Mouse (Mus musculus): ENCODE data around the gene Hykk. TPM values are rescaled to one million over a fixed set of nuclear protein-coding genes. Genes with fewer than 3 reads are reported as not detected.

Gene Hykk
- 9.0 and 9.5 TPM in 2 replicates for polyA plus RNA-seq (2015; fragmentation: Nextera tagmentation; extraction: Ambion mirVana)

DNA sequence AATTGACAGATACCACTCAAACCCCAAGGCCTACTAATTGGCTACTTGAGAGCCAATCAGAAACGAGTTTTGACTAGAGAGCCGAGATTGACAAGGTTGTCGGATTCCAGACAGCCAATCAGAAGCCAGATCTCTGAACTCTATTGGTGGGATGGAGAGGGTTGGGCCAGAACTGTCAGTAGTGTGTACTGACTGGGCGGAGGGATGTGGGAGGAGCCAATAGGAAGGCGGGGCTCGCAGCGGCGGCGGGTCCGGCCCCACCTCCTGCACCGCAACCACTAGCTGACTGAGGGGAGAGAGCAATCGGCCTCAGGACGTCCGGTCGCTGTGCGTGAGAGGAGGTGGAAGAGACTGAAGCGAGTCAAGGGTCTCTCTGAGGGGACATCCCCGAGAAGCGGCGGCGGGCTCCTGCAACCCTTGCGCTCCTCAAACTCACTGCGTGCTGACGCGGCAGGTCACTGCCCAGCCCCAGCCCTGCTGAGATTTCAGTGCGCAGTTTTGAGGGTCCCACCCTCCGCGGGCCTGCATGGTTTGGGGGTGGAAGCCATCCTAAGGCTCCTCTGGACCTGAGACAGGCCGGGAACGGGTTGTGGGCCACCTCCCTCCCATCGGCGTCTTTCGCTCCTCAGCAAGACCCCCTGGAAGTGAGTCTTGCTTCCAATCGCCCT, at the start of gene Hykk:
Gene Hykk, plus strand, starts transcription at position 274 of the 668 bp plus-strand sequence.
- peak; percentile 98 for ATAC-seq (replicated peaks; ENCODE audit: low FRiP score)
- peaks cover 9% of the 10 kb centered on the region; the same call in 1 of the 2 replicates for H3K4me1 ChIP-seq
- peak within 1 kb of the TSS; percentile 72 for H3K27ac ChIP-seq
- H3K9ac ChIP-seq = peak within 1 kb of the TSS; percentile 79
- WGBS = under 1% methylated on average over 34 of the region's 34 CpGs
- H3K4me3 ChIP-seq (replicated peaks) = peak within 1 kb of the TSS; percentile 72
- no peaks in the 10 kb centered on the region for H3K9me3 ChIP-seq (replicated peaks)
- H3K36me3 ChIP-seq = peaks cover 2% of the 10 kb centered on the region
- peak within 1 kb of the TSS; percentile 91 for H3K4me2 ChIP-seq
- H3K27me3 ChIP-seq = no peaks in the 10 kb centered on the region

DNA sequence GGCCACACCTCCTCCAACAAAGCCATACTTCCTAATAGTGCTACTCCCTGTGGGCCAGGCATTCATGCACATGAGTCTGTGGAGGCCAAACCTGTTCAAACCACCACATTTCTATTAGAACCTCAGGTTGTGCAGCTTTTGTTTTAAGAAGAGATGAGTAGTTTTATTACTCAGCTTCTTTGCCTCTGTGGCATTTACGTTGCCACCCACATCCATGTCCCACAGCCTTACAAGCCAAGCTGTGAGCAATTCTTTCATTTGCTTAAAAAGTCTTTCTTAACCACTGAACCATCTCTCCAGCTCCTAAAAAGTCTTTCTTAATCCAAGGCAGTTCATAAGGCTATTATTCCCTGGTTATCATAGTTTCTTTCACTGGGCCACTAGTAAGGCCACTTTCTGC, 38.3 kb upstream of the Hykk start:
- Histone ChIP-seq H3K36me3 (peaks cover 82% of the 10 kb centered on the region), H3K27me3 (no peaks in the 10 kb centered on the region), H3K4me1 (no peaks in the 10 kb centered on the region), H3K4me2 (no peak overlapping the region), H3K27ac (no peak overlapping the region), H3K9ac (no peak overlapping the region), H3K4me3 (replicated peaks) (no peak overlapping the region), H3K9me3 (replicated peaks) (no peaks in the 10 kb centered on the region)
- WGBS = 96% methylated on average over 1 of the region's 1 CpGs
- ATAC-seq (replicated peaks; ENCODE audit: low FRiP score) = no peak

DNA sequence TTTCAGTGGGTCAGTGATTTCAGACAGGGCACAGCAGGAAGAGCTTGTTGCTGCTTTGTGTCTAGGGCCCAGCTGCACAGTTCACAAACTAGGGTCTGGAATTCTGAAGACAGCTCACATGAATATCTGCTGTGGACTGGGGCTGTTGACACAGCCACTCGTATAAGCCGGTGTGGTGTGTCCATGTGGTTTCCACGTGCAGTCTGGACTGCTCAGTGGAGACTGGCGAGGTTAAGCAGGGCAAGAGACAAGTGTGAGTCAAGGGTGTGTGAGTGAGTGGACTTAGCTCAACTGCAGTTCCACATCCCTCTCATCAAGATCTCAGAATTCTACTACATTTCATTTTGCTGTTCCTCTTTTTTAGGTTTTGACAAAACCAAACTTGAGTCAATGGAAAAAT, 25.0 kb upstream of the Hykk start:
- no peak overlapping the region for H3K27ac ChIP-seq
- no peaks in the 10 kb centered on the region for H3K27me3 ChIP-seq
- 82% methylated on average over 4 of the region's 4 CpGs for WGBS
- ATAC-seq (replicated peaks; ENCODE audit: low FRiP score) = no peak
- H3K4me3 ChIP-seq (replicated peaks) = no peak overlapping the region
- H3K9ac ChIP-seq = no peak overlapping the region
- peaks cover 80% of the 10 kb centered on the region for H3K36me3 ChIP-seq
- no peaks in the 10 kb centered on the region for H3K4me1 ChIP-seq
- no peaks in the 10 kb centered on the region for H3K9me3 ChIP-seq (replicated peaks)
- H3K4me2 ChIP-seq = no peak overlapping the region

DNA sequence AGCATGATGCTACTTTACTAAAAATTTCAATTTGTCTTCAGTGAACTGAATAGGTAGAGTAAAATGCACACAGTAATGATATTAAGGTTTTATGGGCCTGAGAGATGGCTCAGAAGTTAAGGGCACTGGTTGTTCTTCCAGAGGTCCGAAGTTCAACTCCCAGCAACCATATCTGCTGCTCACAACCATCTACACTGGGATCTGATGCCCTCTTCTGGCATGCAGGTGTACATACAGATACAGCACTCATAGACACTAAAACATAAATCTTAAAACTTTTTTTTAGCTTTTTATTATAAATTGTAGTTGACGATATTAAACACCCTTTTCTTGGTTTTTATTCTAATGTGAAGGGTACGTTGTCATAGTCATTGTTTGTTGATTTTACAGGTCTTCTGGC, 20.0 kb upstream of the Hykk start:
- peaks cover 78% of the 10 kb centered on the region for H3K36me3 ChIP-seq
- no peak for ATAC-seq (replicated peaks; ENCODE audit: low FRiP score)

DNA sequence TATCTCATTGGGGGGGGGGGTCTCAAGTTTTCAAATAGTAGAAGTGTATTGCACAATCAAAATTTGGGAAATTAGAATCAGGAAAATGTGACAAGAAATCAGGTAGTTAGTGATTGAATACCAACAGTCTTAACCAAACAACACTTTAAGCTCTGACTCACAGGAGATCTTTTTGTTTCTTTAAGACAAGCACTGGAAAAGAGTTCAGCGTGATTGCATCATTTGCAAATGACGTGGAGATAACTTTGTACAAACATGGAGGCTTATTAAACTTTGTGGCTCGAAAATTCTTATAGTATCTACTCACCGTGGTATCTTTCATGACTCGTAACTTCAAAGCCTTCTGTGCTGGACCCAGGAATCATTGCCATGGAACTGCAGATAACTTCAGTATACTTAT, 7.6 kb upstream of the Hykk start:
- Histone ChIP-seq H3K27ac (no peak overlapping the region), H3K9me3 (replicated peaks) (no peaks in the 10 kb centered on the region), H3K36me3 (peaks cover 69% of the 10 kb centered on the region), H3K27me3 (no peaks in the 10 kb centered on the region), H3K4me2 (no peak overlapping the region), H3K4me1 (no peaks in the 10 kb centered on the region), H3K9ac (no peak overlapping the region), H3K4me3 (replicated peaks) (no peak overlapping the region)
- no peak for ATAC-seq (replicated peaks; ENCODE audit: low FRiP score)
- WGBS = 88% methylated on average over 5 of the region's 5 CpGs

More for the DNA sequence above, 20.0 kb upstream of the Hykk start:
- H3K4me2 ChIP-seq = no peak overlapping the region
- H3K4me3 ChIP-seq (replicated peaks) = no peak overlapping the region
- no peak overlapping the region for H3K27ac ChIP-seq
- no peaks in the 10 kb centered on the region for H3K27me3 ChIP-seq
- H3K9me3 ChIP-seq (replicated peaks) = no peaks in the 10 kb centered on the region
- WGBS = 88% methylated on average over 3 of the region's 3 CpGs
- H3K4me1 ChIP-seq = no peaks in the 10 kb centered on the region
- H3K9ac ChIP-seq = no peak overlapping the region

DNA sequence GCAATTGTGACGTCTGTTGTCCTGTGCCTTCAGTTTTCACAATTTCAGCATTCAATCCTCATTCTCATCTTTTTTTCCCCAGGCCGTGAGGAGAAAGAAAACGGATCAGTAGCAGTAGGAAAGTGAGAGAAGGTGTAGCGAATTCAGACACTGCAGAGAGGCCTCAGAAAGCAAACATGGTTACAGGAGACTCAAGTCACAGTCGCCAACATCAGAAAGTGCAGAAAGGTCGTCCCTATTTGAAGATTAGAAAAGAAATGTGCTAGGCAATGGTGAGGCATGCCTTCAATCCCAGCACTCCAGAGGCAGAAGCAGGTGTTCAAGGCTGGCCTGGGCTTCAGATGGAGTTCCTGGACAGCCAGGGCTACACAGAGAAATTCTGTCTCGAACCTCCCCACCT, 1.5 kb upstream of the Hykk start:
- Histone ChIP-seq H3K36me3 (peaks cover 13% of the 10 kb centered on the region), H3K9me3 (replicated peaks) (no peaks in the 10 kb centered on the region), H3K4me1 (peaks cover 9% of the 10 kb centered on the region; the same call in 1 of the 2 replicates), H3K4me2 (no peak overlapping the region), H3K4me3 (replicated peaks) (no peak overlapping the region), H3K9ac (no peak overlapping the region), H3K27ac (no peak overlapping the region), H3K27me3 (no peaks in the 10 kb centered on the region)
- no peak for ATAC-seq (replicated peaks; ENCODE audit: low FRiP score)
- WGBS = 59% methylated on average over 7 of the region's 7 CpGs

DNA sequence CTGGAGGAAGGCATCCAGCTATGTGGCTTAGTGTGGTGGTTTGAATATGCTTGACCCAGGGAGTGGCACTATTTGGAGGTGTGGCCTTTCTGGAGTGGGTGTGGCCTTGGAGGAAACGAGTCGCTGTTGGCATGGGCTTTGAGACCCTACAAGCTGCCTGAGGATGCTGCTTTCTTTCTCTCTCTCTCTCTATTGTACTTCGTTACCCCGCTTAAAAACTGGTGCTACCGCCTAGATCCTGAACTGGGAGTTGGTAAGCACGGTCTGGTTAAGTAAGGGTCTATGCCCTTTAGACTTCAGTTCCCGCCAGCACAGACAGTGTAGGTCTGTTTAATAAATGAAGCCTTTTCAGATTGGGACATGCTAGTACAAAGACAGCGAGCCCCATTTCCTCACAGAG, 682 bp upstream of the Hykk start:
- 71% methylated on average over 8 of the region's 8 CpGs for WGBS
- no peaks in the 10 kb centered on the region for H3K27me3 ChIP-seq
- H3K4me2 ChIP-seq = peak overlapping the region; percentile 91
- ATAC-seq (replicated peaks; ENCODE audit: low FRiP score) = no peak; the same call in 1 of the 2 replicates
- no peak overlapping the region for H3K9ac ChIP-seq
- peaks cover 7% of the 10 kb centered on the region for H3K36me3 ChIP-seq
- H3K4me3 ChIP-seq (replicated peaks) = peak overlapping the region; percentile 72
- no peak overlapping the region for H3K27ac ChIP-seq
- H3K9me3 ChIP-seq (replicated peaks) = no peaks in the 10 kb centered on the region
- peaks cover 9% of the 10 kb centered on the region; the same call in 1 of the 2 replicates for H3K4me1 ChIP-seq

DNA sequence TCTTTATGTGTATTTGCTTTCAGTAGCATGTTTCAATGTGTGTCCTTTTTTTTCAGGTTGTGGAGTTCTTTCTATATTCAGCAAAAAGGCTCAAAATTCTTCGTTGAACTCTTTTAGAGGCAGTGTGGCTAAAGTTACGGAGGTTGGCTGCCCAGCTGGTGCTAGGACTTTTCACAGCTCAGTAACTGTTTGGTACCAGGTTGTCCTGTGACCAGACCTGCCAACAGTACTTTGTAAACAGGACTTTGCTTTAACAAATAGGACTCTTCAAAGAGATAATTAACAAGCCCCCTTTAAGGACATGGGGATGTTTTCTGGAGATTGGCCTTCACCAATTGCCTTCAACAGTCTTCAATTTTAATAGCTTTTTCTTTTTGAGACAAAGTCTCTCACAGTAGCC, 1.1 kb downstream of the Hykk start:
- Histone ChIP-seq H3K36me3 (peaks cover 9% of the 10 kb centered on the region), H3K9me3 (replicated peaks) (no peaks in the 10 kb centered on the region), H3K27ac (no peak overlapping the region), H3K27me3 (no peaks in the 10 kb centered on the region), H3K4me3 (replicated peaks) (peak overlapping the region; percentile 72; the same call in 1 of the 2 replicates), H3K4me2 (peak overlapping the region; percentile 91), H3K4me1 (peaks cover 9% of the 10 kb centered on the region; the same call in 1 of the 2 replicates), H3K9ac (no peak overlapping the region)
- 62% methylated on average over 2 of the region's 2 CpGs for WGBS
- no peak for ATAC-seq (replicated peaks; ENCODE audit: low FRiP score)

DNA sequence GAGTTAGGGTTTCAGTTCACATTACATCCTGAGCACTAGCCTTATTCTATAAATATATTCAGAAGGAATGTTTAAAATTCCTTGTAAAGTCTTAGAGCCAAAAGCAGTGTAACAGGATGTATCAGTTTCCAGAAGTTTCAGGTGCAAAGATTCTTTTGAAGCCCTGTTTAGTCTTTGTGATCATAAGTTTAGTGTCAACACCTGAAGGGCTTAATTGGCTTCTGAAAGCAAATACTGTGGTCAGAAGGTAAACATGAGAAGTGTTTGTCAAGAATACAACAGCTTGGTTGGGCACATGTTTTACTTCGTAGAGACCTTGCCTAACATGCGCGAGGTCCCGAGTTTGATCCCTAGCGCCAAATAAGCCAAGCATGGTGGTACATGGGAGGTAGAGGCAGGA, 1.7 kb downstream of the Hykk start:
- WGBS = 94% methylated on average over 5 of the region's 5 CpGs
- Histone ChIP-seq H3K4me2 (no peak overlapping the region), H3K9me3 (replicated peaks) (no peaks in the 10 kb centered on the region), H3K9ac (no peak overlapping the region), H3K4me3 (replicated peaks) (no peak overlapping the region), H3K36me3 (peaks cover 9% of the 10 kb centered on the region), H3K4me1 (peaks cover 9% of the 10 kb centered on the region; the same call in 1 of the 2 replicates), H3K27ac (no peak overlapping the region), H3K27me3 (no peaks in the 10 kb centered on the region)
- no peak for ATAC-seq (replicated peaks; ENCODE audit: low FRiP score)

DNA sequence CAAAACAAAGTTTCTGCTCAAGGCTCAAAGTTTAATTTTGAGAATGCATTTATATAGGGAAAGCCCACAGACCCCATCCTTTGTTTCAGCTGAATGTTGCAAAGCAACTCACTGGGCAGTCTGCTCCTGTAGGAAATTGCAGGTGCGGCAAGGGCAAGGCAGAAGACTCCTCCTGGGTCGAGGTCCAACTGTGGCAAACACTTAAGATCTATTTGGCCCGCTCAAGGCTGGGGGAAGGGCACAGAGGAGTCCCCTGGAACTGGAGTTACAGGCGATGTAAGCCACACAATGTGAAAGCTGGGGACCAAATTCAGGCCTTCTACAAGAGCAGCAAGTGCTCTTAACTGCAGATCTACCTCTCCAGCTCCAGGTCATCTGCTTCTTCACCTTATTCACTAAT, 2.9 kb downstream of the Hykk start:
- H3K9me3 ChIP-seq (replicated peaks) = no peaks in the 10 kb centered on the region
- peaks cover 9% of the 10 kb centered on the region for H3K36me3 ChIP-seq
- WGBS = 56% methylated on average over 4 of the region's 4 CpGs
- H3K4me2 ChIP-seq = no peak overlapping the region
- H3K4me3 ChIP-seq (replicated peaks) = no peak overlapping the region
- no peaks in the 10 kb centered on the region for H3K27me3 ChIP-seq
- peaks cover 9% of the 10 kb centered on the region; the same call in 1 of the 2 replicates for H3K4me1 ChIP-seq
- no peak overlapping the region for H3K9ac ChIP-seq
- no peak overlapping the region for H3K27ac ChIP-seq
- no peak for ATAC-seq (replicated peaks; ENCODE audit: low FRiP score)

DNA sequence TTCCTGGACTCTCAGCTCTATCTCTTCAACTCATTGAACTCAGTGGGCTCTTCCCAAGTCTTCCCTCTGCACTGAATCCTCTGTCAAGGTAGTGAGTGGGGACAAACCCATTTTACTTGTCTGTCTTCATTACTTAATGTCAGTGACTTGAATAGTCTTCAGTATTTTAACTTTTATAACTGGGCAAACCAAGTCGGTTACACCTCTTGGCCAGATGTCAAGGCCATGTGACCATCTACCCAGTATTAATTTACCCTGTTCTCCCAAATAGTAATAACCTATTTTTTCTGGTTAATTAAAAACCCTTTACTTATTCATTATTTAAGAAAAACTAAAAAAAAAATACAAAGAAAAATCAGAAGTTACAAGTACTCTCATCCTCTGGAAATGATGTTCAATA, 13.7 kb downstream of the Hykk start:
- H3K27me3 ChIP-seq = no peaks in the 10 kb centered on the region
- H3K9me3 ChIP-seq (replicated peaks) = no peaks in the 10 kb centered on the region
- no peaks in the 10 kb centered on the region for H3K4me1 ChIP-seq
- no peak for ATAC-seq (replicated peaks; ENCODE audit: low FRiP score)
- no peak overlapping the region for H3K4me3 ChIP-seq (replicated peaks)
- H3K4me2 ChIP-seq = no peak overlapping the region
- WGBS = 97% methylated on average over 1 of the region's 1 CpGs
- H3K27ac ChIP-seq = no peak overlapping the region
- H3K9ac ChIP-seq = no peak overlapping the region
- no peaks in the 10 kb centered on the region for H3K36me3 ChIP-seq

DNA sequence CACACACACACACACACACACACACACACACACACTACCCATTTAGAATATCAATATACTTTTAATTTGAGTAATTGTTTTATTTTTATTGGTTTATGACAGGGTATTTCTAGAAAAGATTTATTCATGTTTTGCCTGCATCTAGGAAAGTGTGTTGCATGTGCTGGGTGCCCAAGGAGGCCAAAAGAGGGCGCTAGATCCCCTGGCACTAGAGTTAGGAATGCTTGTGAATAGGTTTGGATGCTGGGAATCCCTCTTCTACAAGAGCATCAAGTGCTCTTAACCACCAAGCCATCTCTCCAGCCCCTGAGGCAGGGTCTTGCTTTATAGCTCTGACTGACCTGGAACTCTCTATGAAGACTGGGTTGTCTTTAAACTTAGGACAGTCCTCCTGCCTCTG, 14.7 kb downstream of the Hykk start:
- Histone ChIP-seq H3K4me2 (no peak overlapping the region), H3K4me3 (replicated peaks) (no peak overlapping the region), H3K9me3 (replicated peaks) (no peaks in the 10 kb centered on the region), H3K27ac (no peak overlapping the region), H3K27me3 (no peaks in the 10 kb centered on the region), H3K9ac (no peak overlapping the region), H3K4me1 (no peaks in the 10 kb centered on the region), H3K36me3 (no peaks in the 10 kb centered on the region)
- 9% methylated on average over 1 of the region's 1 CpGs for WGBS
- no peak for ATAC-seq (replicated peaks; ENCODE audit: low FRiP score)

DNA sequence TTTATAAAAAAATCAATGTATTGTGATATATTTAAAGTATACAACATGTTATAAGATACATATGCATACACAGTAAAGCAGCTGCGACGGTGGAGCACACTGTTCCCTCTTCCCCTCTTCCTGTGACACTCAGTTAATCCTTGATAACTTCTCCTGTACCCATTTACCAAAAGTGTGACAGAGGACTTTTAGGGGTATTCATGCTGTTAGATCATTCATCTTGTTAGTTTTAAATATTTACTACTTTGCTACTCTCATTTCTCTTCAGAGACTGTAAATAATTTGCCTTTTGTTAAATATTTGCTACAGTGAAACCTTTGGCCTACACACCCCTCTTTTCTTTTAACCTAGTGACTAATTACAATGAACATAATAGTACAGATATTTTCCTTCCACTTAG, 15.3 kb downstream of the Hykk start:
- Histone ChIP-seq H3K9me3 (replicated peaks) (no peaks in the 10 kb centered on the region), H3K4me1 (no peaks in the 10 kb centered on the region), H3K4me2 (no peak overlapping the region), H3K27ac (no peak overlapping the region), H3K9ac (no peak overlapping the region), H3K27me3 (no peaks in the 10 kb centered on the region), H3K4me3 (replicated peaks) (no peak overlapping the region), H3K36me3 (no peaks in the 10 kb centered on the region)
- WGBS = 68% methylated on average over 2 of the region's 2 CpGs
- ATAC-seq (replicated peaks; ENCODE audit: low FRiP score) = peak; percentile 60; the same call in 1 of the 2 replicates
